Comparison of ENCODE assay signal across 14 mouse cellular contexts in genomic region chr16:10897372-10897771, GRCm38 (mm10).
DNase-seq lines count a peak whose midpoint lies in the region; ATAC-seq and TF ChIP-seq lines count a peak whose summit lies in the region.
"Had no signal": no experiment of that assay in that cellular context is flagged by ENCODE, and none has a peak within 500 bp of the region (broad histone marks: within the 10 kb centered on the region; RNA-seq: fewer than 3 reads in every experiment).

No protein-coding gene starts in this region.

- 42% methylated on average over 6 of the region's 6 CpGs for WGBS in forebrain, embryonic 16.5 days
- 54% methylated on average over 6 of the region's 6 CpGs for WGBS in forebrain, embryonic 11.5 days
- WGBS in midbrain, postnatal 0 days = 49% methylated on average over 6 of the region's 6 CpGs
- WGBS in midbrain, embryonic 16.5 days = 42% methylated on average over 6 of the region's 6 CpGs
- WGBS in neural tube, embryonic 15.5 days = 36% methylated on average over 6 of the region's 6 CpGs

- no peak overlapping the region for H3K4me3 ChIP-seq in forebrain, embryonic 16.5 days (replicated peaks; ENCODE audit: low read length)
- H3K4me3 ChIP-seq in forebrain, embryonic 11.5 days (ENCODE audit: low read depth, low read length) = no peak overlapping the region
- H3K4me3 ChIP-seq in midbrain, postnatal 0 days (ENCODE audit: low read depth, low read length) = no peak overlapping the region
- H3K4me3 ChIP-seq in midbrain, embryonic 16.5 days (ENCODE audit: low read depth, low read length) = no peak overlapping the region
- no peak overlapping the region for H3K4me3 ChIP-seq in neural tube, embryonic 15.5 days (replicated peaks)
- H3K4me3 ChIP-seq: forebrain, embryonic 12.5 days; liver, embryonic 13.5 days; midbrain, embryonic 12.5 days had no signal

- no peak overlapping the region for H3K4me2 ChIP-seq in forebrain, embryonic 16.5 days (ENCODE audit: low read length)
- H3K4me2 ChIP-seq in forebrain, embryonic 11.5 days (ENCODE audit: low read depth, low read length, severe bottlenecking) = no peak overlapping the region
- H3K4me2 ChIP-seq in midbrain, postnatal 0 days (ENCODE audit: low read depth, low read length, poor library complexity, severe bottlenecking) = no peak overlapping the region
- H3K4me2 ChIP-seq in midbrain, embryonic 16.5 days (ENCODE audit: low read length) = no peak overlapping the region
- H3K4me2 ChIP-seq in neural tube, embryonic 15.5 days = no peak overlapping the region
- H3K4me2 ChIP-seq: forebrain, embryonic 12.5 days; liver, embryonic 13.5 days; midbrain, embryonic 12.5 days had no signal

- H3K36me3 ChIP-seq in forebrain, embryonic 16.5 days (ENCODE audit: control insufficient read depth, insufficient read depth) = no peaks in the 10 kb centered on the region
- H3K36me3 ChIP-seq in forebrain, embryonic 11.5 days (ENCODE audit: control insufficient read depth, insufficient read depth, low read length) = no peaks in the 10 kb centered on the region
- H3K36me3 ChIP-seq in midbrain, postnatal 0 days (ENCODE audit: insufficient read depth, low read length) = no peaks in the 10 kb centered on the region
- H3K36me3 ChIP-seq in midbrain, embryonic 16.5 days (ENCODE audit: control insufficient read depth, insufficient read depth, low read length) = no peaks in the 10 kb centered on the region
- H3K36me3 ChIP-seq in neural tube, embryonic 15.5 days = no peaks in the 10 kb centered on the region
- H3K36me3 ChIP-seq: forebrain, embryonic 12.5 days; liver, embryonic 13.5 days; midbrain, embryonic 12.5 days had no signal

- TF ChIP-seq CTCF in midbrain, postnatal 0 days (IDR thresholded peaks at IDR 0.05) = no peak

- no peaks in the 10 kb centered on the region for H3K4me1 ChIP-seq in forebrain, embryonic 16.5 days (replicated peaks; ENCODE audit: control insufficient read depth, insufficient read depth, low read length)
- no peaks in the 10 kb centered on the region for H3K4me1 ChIP-seq in forebrain, embryonic 11.5 days (replicated peaks; ENCODE audit: control insufficient read depth, insufficient read depth, low read length)
- no peaks in the 10 kb centered on the region for H3K4me1 ChIP-seq in midbrain, postnatal 0 days (ENCODE audit: insufficient read depth, low read length)
- no peaks in the 10 kb centered on the region for H3K4me1 ChIP-seq in midbrain, embryonic 16.5 days (ENCODE audit: control insufficient read depth, insufficient read depth, low read length)
- H3K4me1 ChIP-seq in neural tube, embryonic 15.5 days = peaks cover 3% of the 10 kb centered on the region; the same call in 1 of the 2 replicates
- H3K4me1 ChIP-seq: forebrain, embryonic 12.5 days; liver, embryonic 13.5 days; midbrain, embryonic 12.5 days had no signal

- no peaks in the 10 kb centered on the region for H3K27me3 ChIP-seq in forebrain, embryonic 16.5 days (replicated peaks; ENCODE audit: control insufficient read depth, insufficient read depth, low read length)
- H3K27me3 ChIP-seq in forebrain, embryonic 11.5 days (ENCODE audit: control insufficient read depth, insufficient read depth, low read length) = no peaks in the 10 kb centered on the region
- H3K27me3 ChIP-seq in midbrain, postnatal 0 days (ENCODE audit: insufficient read depth, low read length) = no peaks in the 10 kb centered on the region
- no peaks in the 10 kb centered on the region for H3K27me3 ChIP-seq in midbrain, embryonic 16.5 days (ENCODE audit: control insufficient read depth, insufficient read depth, low read depth, low read length)
- H3K27me3 ChIP-seq in neural tube, embryonic 15.5 days (replicated peaks) = no peaks in the 10 kb centered on the region
- H3K27me3 ChIP-seq: forebrain, embryonic 12.5 days; liver, embryonic 13.5 days; midbrain, embryonic 12.5 days had no signal

- no peak for DNase-seq in forebrain, embryonic 11.5 days (ENCODE audit: low spot score)
- DNase-seq in midbrain, postnatal 0 days (ENCODE audit: low spot score) = peak; percentile 39
- DNase-seq in heart, postnatal 14 days = no peak
- DNase-seq in gastrocnemius, postnatal 14 days = no peak
- DNase-seq: cerebellum, adult 9-11 months; heart, postnatal 4 days; kidney, postnatal 25 days; liver, embryonic 13.5 days had no signal

- intact Hi-C loops in heart, postnatal 14 days (cut with DNase I) = no loop called here
- intact Hi-C loops in gastrocnemius, postnatal 14 days (cut with DNase I; ENCODE audit: low total_unique reads) = no loop called here

- no peaks in the 10 kb centered on the region for H3K9me3 ChIP-seq in forebrain, embryonic 16.5 days (ENCODE audit: control insufficient read depth, low read length)
- no peaks in the 10 kb centered on the region for H3K9me3 ChIP-seq in forebrain, embryonic 11.5 days (ENCODE audit: control insufficient read depth, low read length)
- no peaks in the 10 kb centered on the region for H3K9me3 ChIP-seq in midbrain, postnatal 0 days (ENCODE audit: low read length)
- no peaks in the 10 kb centered on the region for H3K9me3 ChIP-seq in midbrain, embryonic 16.5 days (replicated peaks; ENCODE audit: control insufficient read depth, low read length, poor library complexity, severe bottlenecking)
- H3K9me3 ChIP-seq in neural tube, embryonic 15.5 days (replicated peaks) = no peaks in the 10 kb centered on the region
- H3K9me3 ChIP-seq: forebrain, embryonic 12.5 days; liver, embryonic 13.5 days; midbrain, embryonic 12.5 days had no signal

- H3K27ac ChIP-seq in forebrain, embryonic 16.5 days (ENCODE audit: low read length) = no peak overlapping the region
- H3K27ac ChIP-seq in forebrain, embryonic 11.5 days (ENCODE audit: low read depth, low read length) = no peak overlapping the region
- no peak overlapping the region for H3K27ac ChIP-seq in midbrain, postnatal 0 days (ENCODE audit: low read depth, low read length)
- no peak overlapping the region for H3K27ac ChIP-seq in midbrain, embryonic 16.5 days (ENCODE audit: low read length)
- H3K27ac ChIP-seq in neural tube, embryonic 15.5 days (replicated peaks) = no peak overlapping the region
- H3K27ac ChIP-seq: forebrain, embryonic 12.5 days; liver, embryonic 13.5 days; midbrain, embryonic 12.5 days had no signal

- H3K9ac ChIP-seq in forebrain, embryonic 16.5 days (replicated peaks; ENCODE audit: low read depth, low read length) = no peak overlapping the region
- H3K9ac ChIP-seq in forebrain, embryonic 11.5 days (ENCODE audit: low read length) = no peak overlapping the region
- H3K9ac ChIP-seq in midbrain, postnatal 0 days (replicated peaks; ENCODE audit: low read length, poor library complexity, severe bottlenecking) = no peak overlapping the region
- no peak overlapping the region for H3K9ac ChIP-seq in midbrain, embryonic 16.5 days (ENCODE audit: low read depth, low read length)
- no peak overlapping the region for H3K9ac ChIP-seq in neural tube, embryonic 15.5 days (replicated peaks)
- H3K9ac ChIP-seq: forebrain, embryonic 12.5 days; liver, embryonic 13.5 days; midbrain, embryonic 12.5 days had no signal

- peak; percentile 52; the same call in 1 of the 2 replicates for ATAC-seq in forebrain, embryonic 16.5 days
- ATAC-seq in forebrain, embryonic 11.5 days (replicated peaks; ENCODE audit: low FRiP score) = no peak
- no peak for ATAC-seq in midbrain, postnatal 0 days (ENCODE audit: low FRiP score)
- no peak for ATAC-seq in midbrain, embryonic 16.5 days
- peak; percentile 88 for ATAC-seq in granulocyte monocyte progenitor cell, adult 5-6 weeks (replicated peaks; ENCODE audit: poor library complexity, severe bottlenecking)
- peak; percentile 63 for ATAC-seq in neural tube, embryonic 15.5 days (ENCODE audit: low FRiP score)

Comparison
In these comparisons a context has a peak if more than half of its experiments do, and no peak if none do; other contexts are left out.
1. ATAC-seq: peak in forebrain, embryonic 16.5 days (single experiment), granulocyte monocyte progenitor cell, adult 5-6 weeks (single experiment) and neural tube, embryonic 15.5 days (single experiment); none in forebrain, embryonic 11.5 days (single experiment), midbrain, postnatal 0 days (single experiment) and midbrain, embryonic 16.5 days (single experiment).